Mouse (Mus musculus) hindbrain, embryonic 11.5 days (tissue): ENCODE data around the gene Fn3k. TPM values are rescaled to one million over a fixed set of nuclear protein-coding genes. Genes with fewer than 3 reads are reported as not detected.

Experiments used
- ATAC-seq: fragments of 200-750 bp; cut with Nextera tagmentation; 2 replicates; pipeline ENCODE4 v1.8.0; 2017; ENCODE audit warnings: mild to moderate bottlenecking, moderate TSS enrichment, moderate library complexity; ENCODE audit not compliant: low FRiP score
- DNase-seq: peaks from one replicate; pipeline ENCODE4 v3.0.0-alpha.2; 2015; ENCODE audit warnings: low spot score
- H3K27ac ChIP-seq: fragments of 300-500 bp; sonication (generic); 2 replicates; pipeline ENCODE4 v1.5.1; 2014; ENCODE audit warnings: mild to moderate bottlenecking, low read depth, low read length
- H3K27me3 ChIP-seq: fragments of 300-500 bp; sonication (generic); 2 replicates; pipeline ENCODE4 v1.6.1; 2014; ENCODE audit warnings: mild to moderate bottlenecking, low read length, moderate library complexity, mixed read lengths; ENCODE audit not compliant: control insufficient read depth, insufficient read depth
- H3K36me3 ChIP-seq: fragments of 300-500 bp; sonication (generic); 2 replicates; pipeline ENCODE4 v1.6.1; 2014; ENCODE audit warnings: mild to moderate bottlenecking, low read length, moderate library complexity, mixed read lengths; ENCODE audit not compliant: control insufficient read depth, insufficient read depth
- H3K4me1 ChIP-seq: fragments of 300-500 bp; sonication (generic); replicated peaks from 2 replicates; pipeline ENCODE4 v1.6.1; 2014; ENCODE audit warnings: low read length, mixed read lengths; ENCODE audit not compliant: control insufficient read depth, insufficient read depth
- H3K4me2 ChIP-seq: fragments of 300-500 bp; sonication (generic); replicated peaks from 2 replicates; pipeline ENCODE4 v1.6.1; 2014; ENCODE audit warnings: mild to moderate bottlenecking, low read depth, low read length
- H3K4me3 ChIP-seq: fragments of 300-500 bp; sonication (generic); 2 replicates; pipeline ENCODE4 v1.5.1; 2014; ENCODE audit warnings: low read depth, low read length
- H3K9ac ChIP-seq: fragments of 300-500 bp; sonication (generic); 2 replicates; pipeline ENCODE4 v1.6.1; 2014; ENCODE audit warnings: low read depth, low read length
- H3K9me3 ChIP-seq: fragments of 300-500 bp; sonication (generic); 2 replicates; pipeline ENCODE4 v1.6.1; 2016; ENCODE audit warnings: low read length; ENCODE audit not compliant: control insufficient read depth
- WGBS: fragments of 180-500 bp; shearing (Covaris S2); extraction: QIAGEN DNeasy Blood & Tissue Kit; methylation state at CpG from one replicate; pipeline ENCODE4 v1.1.7; 2014; 5-methylcytosine and 5-hydroxymethylcytosine counted together
- polyA plus RNA-seq: library from polyadenylated mRNA; unstranded; fragments of >200 nt; fragmentation: Nextera tagmentation; extraction: Ambion mirVana; gene quantifications from 2 replicates; pipeline ENCODE4 v1.2.1, GENCODE M21; 2014

The Fn3k gene
- 2.1 and 2.6 TPM in 2 replicates for polyA plus RNA-seq

DNA sequence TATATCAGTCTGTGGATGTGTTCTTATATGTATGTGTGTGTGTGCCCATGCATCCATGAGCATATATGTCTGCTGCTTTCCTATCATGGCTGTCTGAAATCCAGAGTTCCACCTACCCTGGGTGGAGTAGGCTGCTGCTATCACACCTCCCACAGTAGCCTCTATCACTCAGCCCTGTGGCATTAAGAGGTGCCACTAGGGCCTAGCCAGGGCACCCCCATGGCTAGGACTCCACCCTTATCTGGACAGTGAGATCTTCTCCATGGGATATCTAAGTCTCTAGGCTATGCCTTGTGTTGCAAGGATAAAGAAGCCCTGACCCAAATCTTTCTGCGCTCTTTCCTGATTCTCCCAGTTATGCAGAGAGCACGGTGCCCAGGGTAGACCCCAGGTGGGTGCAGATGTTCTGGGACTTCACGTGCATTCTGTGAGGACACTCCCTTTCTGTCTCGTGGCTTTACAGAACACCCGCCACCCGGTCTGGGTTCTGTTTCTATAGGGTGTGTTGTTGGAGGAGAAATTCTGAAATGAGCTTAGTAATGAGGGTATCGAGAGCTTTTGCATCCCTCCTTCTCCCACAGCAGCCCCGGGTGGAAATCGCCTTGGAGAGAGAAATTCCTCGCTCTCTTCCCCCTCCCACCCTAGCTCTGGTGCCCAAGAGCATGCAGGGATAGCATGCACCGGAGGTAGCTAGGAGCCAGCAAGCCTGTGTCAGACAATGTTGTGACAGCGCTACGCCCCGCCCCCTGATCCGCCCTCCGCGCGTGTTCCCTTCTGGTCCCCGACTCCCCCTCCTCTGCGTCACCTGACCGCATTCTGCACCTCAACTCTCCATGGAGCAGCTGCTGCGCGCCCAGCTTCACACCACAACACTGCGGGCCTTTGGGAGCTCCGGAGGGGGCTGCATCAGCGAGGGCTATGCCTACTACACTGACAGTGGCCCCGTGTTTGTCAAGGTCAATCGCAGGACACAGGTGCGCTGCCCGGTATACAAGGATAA lies at the start of gene Fn3k:
TSS of gene Fn3k (plus strand) at position 758 of the 1,000 bp plus-strand sequence.
- peak within 1 kb of the TSS; percentile 57 for H3K4me2 ChIP-seq
- no peaks in the 10 kb centered on the region for H3K9me3 ChIP-seq
- 9% methylated on average over 30 of the region's 30 CpGs for WGBS
- no peaks in the 10 kb centered on the region for H3K27me3 ChIP-seq
- peak; percentile 91 for ATAC-seq
- DNase-seq = peak; percentile 77
- H3K4me1 ChIP-seq = no peaks in the 10 kb centered on the region
- H3K4me3 ChIP-seq = peak within 1 kb of the TSS; percentile 30
- H3K9ac ChIP-seq = peak within 1 kb of the TSS; percentile 31; the same call in 1 of the 2 replicates
- H3K27ac ChIP-seq = no peak within 1 kb of the TSS
- H3K36me3 ChIP-seq = no peaks in the 10 kb centered on the region

DNA sequence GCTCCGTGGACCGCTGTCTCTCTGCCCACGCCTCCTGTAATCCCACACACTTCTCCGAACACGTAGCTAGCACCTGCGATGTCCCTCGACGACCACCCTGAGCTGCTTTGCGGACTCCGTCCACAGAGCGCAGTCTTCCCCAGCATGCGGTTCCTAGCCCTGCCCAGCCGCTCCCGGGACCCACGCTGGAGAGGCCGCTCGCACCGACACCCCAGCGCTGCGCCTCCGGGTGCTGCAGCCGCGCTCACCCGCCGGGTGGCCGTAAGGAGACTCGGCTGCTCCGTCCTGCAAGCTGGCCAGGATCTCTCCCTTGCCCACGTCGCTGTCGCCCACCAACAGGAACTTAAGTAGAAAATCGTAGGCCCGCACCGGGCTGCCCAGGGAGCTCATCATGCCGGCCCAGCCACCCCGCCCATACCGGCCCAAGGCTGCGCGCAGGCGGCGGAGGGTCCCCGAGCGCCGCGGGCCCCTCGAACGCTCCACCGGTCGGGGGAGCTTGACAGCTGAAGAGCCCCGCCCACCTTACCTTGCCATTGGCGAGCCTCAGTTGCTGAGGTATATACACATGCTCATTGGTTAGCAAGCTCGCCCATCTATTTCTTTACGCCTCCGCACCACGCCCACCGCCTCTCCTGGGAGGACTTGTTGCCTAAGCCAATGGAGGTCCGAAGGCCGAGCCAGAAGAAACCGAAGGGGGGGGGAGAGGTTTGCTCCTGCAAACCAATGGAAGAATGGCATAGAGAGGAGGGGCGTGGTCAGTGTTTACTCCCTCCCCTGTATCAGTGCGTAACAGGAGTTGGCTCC lies 46.8 kb upstream of the Fn3k start, which contains the start of gene Rab40b:
TSS of gene Rab40b (minus strand) at position 502 of the 804 bp plus-strand sequence.
- H3K36me3 ChIP-seq = no peaks in the 10 kb centered on the region
- peaks cover 4% of the 10 kb centered on the region for H3K27me3 ChIP-seq
- DNase-seq (peak; percentile 96), ATAC-seq (peak; percentile 98)
- H3K9me3 ChIP-seq = no peaks in the 10 kb centered on the region
- WGBS = 2% methylated on average over 52 of the region's 61 CpGs
- no peak within 1 kb of the TSS for H3K27ac ChIP-seq
- H3K4me1 ChIP-seq = no peaks in the 10 kb centered on the region
- H3K4me2 ChIP-seq = peak within 1 kb of the TSS; percentile 88
- H3K4me3 ChIP-seq = peak within 1 kb of the TSS; percentile 43
- H3K9ac ChIP-seq = peak within 1 kb of the TSS; percentile 38

DNA sequence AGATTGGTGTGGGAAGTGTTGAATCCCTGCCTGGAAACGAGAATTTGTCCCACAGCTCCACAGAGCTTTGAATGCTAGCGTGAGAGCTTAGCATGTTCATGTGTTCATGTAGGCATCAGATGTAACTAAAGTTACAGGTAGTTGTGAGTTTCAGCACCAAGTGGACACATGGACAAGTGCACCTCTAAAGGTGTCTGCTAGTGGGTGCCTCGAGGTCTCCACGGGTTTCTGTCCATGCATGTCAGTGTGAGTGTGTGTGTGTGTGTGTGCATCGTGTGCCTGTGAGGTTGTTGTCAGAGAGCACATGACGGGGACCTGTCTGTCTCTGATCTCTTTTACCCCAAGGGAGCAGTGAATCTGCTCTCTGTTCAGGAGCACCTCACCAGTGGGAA lies 46.2 kb upstream of the Fn3k start:
- 11% methylated on average over 6 of the region's 6 CpGs for WGBS
- Histone ChIP-seq H3K4me2 (peak overlapping the region; percentile 88), H3K36me3 (no peaks in the 10 kb centered on the region), H3K9me3 (no peaks in the 10 kb centered on the region), H3K9ac (no peak overlapping the region), H3K27me3 (peaks cover 4% of the 10 kb centered on the region), H3K27ac (no peak overlapping the region), H3K4me3 (peak overlapping the region; percentile 43), H3K4me1 (no peaks in the 10 kb centered on the region)
- ATAC-seq = no peak; the same call in 1 of the 2 replicates
- no peak for DNase-seq

DNA sequence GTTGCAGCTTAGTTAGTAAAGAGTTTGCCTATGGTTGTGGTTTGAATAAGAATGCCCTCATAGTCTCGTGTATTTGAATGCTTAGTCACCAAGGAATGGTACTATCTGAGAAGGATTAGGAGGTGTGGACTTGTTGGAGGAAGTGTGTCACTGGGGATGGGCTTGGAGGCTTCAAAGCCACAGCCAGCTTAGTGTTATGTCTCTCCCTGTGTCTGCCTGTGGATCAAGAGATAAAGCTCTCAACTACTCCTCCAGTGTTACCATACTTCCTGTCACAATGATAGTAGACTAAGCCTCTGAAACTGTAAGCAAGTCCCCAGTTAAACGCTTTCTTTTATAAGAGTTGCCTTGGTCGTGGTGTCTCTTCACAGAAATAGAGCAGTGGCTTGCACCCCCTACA lies 43.9 kb upstream of the Fn3k start:
- no peak overlapping the region for H3K4me3 ChIP-seq
- no peaks in the 10 kb centered on the region for H3K9me3 ChIP-seq
- H3K36me3 ChIP-seq = no peaks in the 10 kb centered on the region
- 59% methylated on average over 3 of the region's 3 CpGs for WGBS
- H3K27me3 ChIP-seq = peaks cover 4% of the 10 kb centered on the region
- ATAC-seq (no peak), DNase-seq (no peak)
- H3K4me1 ChIP-seq = no peaks in the 10 kb centered on the region
- no peak overlapping the region for H3K9ac ChIP-seq
- H3K4me2 ChIP-seq = no peak overlapping the region
- no peak overlapping the region for H3K27ac ChIP-seq

DNA sequence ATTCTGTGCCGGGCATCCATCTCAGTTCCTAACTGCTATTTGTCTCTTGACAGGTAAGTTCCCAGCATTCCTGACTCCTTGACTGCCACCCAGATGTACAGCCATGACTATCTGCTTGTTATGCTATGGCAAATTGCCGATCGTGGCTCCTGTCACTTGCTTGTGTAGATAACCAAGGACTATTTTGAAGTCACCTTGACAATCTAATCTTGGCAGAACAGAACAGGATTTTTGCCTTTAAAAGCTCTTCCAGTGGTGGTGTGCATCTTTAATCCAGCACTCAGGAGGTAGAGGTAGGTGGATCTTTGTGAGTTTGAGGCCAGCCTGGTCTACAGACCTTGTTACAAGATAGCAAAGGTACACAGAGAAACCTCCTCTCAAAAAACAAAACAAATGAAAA lies 42.3 kb upstream of the Fn3k start:
- WGBS = 91% methylated on average over 3 of the region's 3 CpGs
- ATAC-seq (no peak), DNase-seq (no peak)
- no peaks in the 10 kb centered on the region for H3K9me3 ChIP-seq
- H3K4me1 ChIP-seq = no peaks in the 10 kb centered on the region
- H3K27me3 ChIP-seq = no peaks in the 10 kb centered on the region; the same call in 1 of the 2 replicates
- H3K9ac ChIP-seq = no peak overlapping the region
- H3K27ac ChIP-seq = no peak overlapping the region
- H3K4me3 ChIP-seq = no peak overlapping the region
- no peak overlapping the region for H3K4me2 ChIP-seq
- H3K36me3 ChIP-seq = no peaks in the 10 kb centered on the region

DNA sequence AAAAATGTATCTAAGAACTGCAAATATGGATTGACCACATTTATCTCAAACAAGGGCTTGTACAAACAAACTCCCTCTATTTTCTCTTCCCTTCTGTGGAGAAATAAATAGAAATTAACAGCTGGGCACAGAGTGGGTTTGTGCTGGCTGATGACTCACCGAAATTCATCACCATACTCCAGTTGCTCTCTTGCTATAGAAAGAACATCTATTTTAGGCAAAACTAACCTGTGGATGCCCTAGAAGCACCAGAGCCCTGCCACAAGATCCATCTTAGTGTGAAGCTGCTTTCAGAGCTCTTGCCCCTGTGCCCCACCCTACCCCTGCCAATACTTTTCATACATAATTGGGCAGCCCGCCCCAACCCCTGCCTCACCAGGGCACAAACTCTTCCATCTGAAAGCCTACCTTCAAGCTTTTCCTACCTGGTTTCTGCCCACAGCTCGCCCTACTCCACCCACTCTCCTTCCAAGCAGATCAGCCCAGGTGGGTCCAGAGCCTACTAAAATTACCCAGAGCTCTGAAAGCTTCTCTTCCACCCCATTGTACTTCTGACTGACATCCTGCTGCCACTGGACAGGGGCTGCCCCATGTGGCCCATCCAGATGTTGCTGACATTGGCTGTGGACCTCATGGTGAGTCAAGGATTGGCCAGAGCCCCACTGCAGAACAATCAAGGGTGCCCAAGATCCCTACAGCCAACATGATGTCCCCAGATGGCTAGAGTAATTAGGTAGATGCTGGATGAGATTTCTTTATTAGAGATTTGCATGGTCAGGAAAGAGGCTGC lies 27.2 kb upstream of the Fn3k start:
- ATAC-seq (no peak), DNase-seq (no peak)
- Histone ChIP-seq H3K36me3 (no peaks in the 10 kb centered on the region), H3K27me3 (no peaks in the 10 kb centered on the region), H3K4me2 (no peak overlapping the region), H3K9ac (no peak overlapping the region), H3K4me3 (no peak overlapping the region), H3K9me3 (no peaks in the 10 kb centered on the region), H3K4me1 (no peaks in the 10 kb centered on the region), H3K27ac (no peak overlapping the region)
- WGBS = 82% methylated on average over 3 of the region's 3 CpGs

DNA sequence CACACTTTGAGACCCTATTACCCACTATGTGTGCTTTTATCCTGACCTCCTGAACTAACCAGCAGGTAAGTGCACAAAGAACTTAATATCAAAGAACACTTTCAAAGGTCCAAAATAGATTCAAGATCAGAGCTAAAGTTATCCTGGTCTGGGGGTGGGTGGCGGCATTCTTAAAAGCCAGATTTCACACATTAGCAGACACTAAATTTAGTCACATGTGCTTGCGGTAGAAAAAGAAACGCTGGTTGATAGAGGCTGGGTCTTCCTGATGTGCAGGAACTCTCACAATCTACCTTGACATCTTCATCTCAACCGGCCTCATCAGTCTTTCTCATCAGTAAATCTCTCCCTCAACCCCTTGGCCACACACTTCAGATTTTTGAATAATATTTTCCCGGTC lies 20.0 kb upstream of the Fn3k start:
- H3K36me3 ChIP-seq = no peaks in the 10 kb centered on the region
- no peak overlapping the region for H3K4me3 ChIP-seq
- H3K27ac ChIP-seq = no peak overlapping the region
- no peaks in the 10 kb centered on the region for H3K4me1 ChIP-seq
- H3K9me3 ChIP-seq = no peaks in the 10 kb centered on the region
- no peaks in the 10 kb centered on the region for H3K27me3 ChIP-seq
- DNase-seq (no peak), ATAC-seq (no peak)
- 87% methylated on average over 5 of the region's 5 CpGs for WGBS
- no peak overlapping the region for H3K4me2 ChIP-seq
- H3K9ac ChIP-seq = no peak overlapping the region

DNA sequence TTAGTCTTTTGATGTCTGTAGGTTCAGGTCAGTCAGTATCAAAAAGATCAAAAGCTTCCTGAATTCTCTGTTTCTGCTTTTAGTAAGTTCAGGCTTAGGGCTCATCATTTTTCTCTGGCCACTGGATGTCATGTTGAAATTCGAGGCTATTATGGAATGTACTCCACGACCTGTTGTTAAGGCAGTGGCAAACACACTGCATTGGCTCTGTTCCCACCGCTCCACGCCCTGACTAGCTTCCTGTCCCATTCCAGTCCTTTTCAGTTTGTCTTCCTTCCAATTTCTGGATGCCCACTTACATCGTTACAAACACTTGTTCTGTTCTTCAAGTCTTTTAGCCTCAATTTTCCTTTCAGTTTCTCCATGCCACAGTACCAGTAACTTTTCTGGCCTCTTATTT lies 19.4 kb upstream of the Fn3k start:
- H3K4me3 ChIP-seq = no peak overlapping the region
- H3K9me3 ChIP-seq = no peaks in the 10 kb centered on the region
- ATAC-seq = no peak
- H3K36me3 ChIP-seq = no peaks in the 10 kb centered on the region
- no peaks in the 10 kb centered on the region for H3K27me3 ChIP-seq
- H3K4me2 ChIP-seq = no peak overlapping the region
- no peak overlapping the region for H3K27ac ChIP-seq
- 77% methylated on average over 5 of the region's 5 CpGs for WGBS
- no peak for DNase-seq
- no peak overlapping the region for H3K9ac ChIP-seq
- H3K4me1 ChIP-seq = no peaks in the 10 kb centered on the region
